Mouse (Mus musculus) kidney, adult 2 months (tissue): ENCODE data around the gene Tuba4a.

ENCODE experiments used
- CTCF ChIP-seq: fragments of 200-500 bp; conservative IDR thresholded peaks from 2 replicates; pipeline ENCODE4 v1.5.1; 2011; ENCODE audit warnings: low read depth, mild to moderate bottlenecking, control low read depth, low read length, moderate library complexity, mixed read lengths; ENCODE audit not compliant: insufficient read depth, insufficient read length
- POLR2A ChIP-seq: fragments of 200-500 bp; IDR thresholded peaks from one replicate; pipeline ENCODE4 v1.6.1; 2011; ENCODE audit warnings: low read depth, low read length, control low read depth

DNA sequence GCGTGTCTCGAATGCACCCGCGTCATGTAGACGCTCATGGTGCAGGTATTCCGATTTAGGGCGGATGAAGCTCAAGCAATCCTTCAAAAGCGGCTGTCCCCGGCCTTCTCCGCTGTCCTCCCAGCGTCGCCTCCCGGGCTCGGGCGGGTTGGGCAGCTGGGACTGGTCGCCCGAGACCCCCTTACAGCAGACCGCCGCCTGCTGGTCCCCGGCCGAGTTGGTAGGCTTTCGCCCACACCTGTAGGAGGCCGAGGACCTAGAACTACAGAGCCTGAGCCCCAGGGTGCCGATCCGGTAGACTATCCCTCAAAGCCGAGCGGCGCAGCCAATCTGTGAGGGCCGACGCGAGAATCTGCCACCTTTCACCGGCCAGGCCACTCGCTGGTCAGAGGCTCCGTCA lies at the start of gene Tuba4a:
- no peak for TF ChIP-seq POLR2A
- no peak for TF ChIP-seq CTCF
